Mouse (Mus musculus) fibroblast of lung, adult 2 months (primary cell): ENCODE data around the gene Vtn.

Experiments
- DNase-seq: peaks from one replicate; pipeline ENCODE4 v3.0.0-alpha.2; 2011; ENCODE audit warnings: low read depth

Gene Vtn

DNA sequence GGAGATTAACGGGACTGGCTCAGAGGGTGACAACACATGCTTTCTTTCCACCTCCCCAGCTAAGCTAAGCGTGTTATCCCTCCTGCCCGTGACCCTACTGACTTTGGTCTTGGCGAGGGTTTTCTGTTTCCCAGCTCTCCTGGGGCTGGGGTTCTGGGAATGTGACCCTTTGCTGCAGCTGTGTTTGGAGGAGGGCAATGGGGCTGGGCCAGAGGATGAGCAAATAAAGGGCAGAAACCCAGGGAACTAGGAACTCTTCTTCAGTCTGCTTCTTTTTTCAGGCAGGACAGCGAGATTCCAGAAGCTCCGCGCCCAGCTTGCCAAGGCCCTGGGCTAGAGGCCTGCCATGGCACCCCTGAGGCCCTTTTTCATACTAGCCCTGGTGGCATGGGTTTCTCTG, at the start of gene Vtn:
Gene Vtn, plus strand, starts transcription at position 88 of the 400 bp plus-strand sequence.
- no peak for DNase-seq

DNA sequence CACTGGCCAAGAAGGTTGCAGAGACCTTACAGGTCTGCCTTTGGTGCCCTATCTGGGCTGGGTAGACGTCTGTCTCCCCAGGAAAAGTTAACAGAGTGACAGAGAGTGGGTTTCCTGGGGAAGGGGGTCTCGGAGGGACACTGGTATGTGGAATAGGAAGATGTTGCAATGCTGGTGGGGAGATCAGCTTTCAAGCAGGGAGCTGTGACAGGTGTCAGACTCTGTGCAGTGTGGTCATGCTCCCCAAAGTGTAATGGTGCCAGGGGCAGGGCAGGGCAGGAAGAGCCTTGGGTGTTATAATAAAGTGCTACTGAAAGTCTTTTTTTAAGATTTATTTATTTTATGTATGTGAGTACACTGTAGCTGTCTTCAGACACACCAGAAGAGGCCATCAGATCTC, 48.6 kb upstream of the Vtn start:
- DNase-seq, result no peak

DNA sequence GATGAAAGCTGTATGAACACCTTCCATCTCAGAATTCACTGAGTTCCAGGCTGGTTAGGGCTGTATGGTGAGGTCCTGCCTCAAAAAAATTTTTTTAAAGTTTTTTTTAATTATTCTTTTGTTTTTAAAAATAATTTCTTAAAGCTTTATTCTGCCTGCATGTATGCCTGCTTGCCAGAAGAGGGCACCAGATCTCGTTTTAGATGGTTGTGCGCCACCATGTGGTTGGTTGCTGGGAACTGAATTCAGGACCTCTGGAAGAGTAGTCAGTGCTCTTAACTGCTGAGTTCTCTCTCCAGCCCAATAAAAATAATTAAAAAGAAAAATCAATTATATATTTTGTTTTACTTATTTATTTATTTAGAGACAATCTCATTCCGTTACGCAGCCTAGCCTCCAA, 45.2 kb upstream of the Vtn start:
- DNase-seq, result peak; percentile 26

- no peak for DNase-seq
These were observed 44.6 kb upstream of the Vtn start for GRCm38 (mm10) chr11:78454276-78454675.

GRCm38 (mm10) chr11:78455308-78455707, 43.6 kb upstream of the Vtn start:
- no peak for DNase-seq

DNA sequence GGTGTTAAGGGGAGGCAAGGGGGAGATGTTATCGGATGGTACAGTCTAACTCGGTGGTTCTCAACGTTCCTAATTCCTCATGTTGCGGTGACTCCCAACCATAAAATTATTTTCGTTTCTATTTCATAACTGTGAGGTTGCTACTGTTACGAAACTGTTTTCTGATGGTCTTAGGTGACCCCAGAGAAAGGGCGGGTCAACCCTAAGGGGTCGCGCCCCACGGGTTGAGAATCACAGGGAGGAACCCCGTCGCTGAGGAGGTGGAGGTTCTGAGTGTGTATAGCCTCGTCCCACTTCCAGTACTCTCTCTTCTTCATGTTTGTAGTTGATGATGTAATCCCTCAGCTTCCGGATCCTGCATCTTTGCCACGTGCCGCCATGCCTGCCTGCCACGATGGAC, 40.2 kb upstream of the Vtn start:
- DNase-seq, result no peak

DNA sequence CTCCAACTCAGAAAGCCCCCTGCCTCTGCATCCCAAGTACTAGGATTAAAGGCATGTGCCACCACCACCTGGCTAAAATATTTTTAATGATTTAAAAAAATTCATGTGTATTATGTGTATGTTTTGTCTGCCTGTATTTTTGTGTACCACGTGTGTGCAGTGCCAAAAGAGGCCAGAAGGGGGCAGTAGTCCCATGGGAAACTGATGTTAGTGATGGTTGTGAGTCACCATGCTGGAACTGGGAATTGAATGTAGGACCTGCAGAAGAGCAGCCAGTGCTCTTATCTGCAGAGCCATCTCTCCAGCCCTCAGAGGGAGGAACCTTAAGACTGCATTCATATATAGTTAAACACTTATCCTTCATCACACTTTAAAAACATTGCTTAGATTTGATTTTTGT, 37.0 kb upstream of the Vtn start:
- DNase-seq, result no peak

DNA sequence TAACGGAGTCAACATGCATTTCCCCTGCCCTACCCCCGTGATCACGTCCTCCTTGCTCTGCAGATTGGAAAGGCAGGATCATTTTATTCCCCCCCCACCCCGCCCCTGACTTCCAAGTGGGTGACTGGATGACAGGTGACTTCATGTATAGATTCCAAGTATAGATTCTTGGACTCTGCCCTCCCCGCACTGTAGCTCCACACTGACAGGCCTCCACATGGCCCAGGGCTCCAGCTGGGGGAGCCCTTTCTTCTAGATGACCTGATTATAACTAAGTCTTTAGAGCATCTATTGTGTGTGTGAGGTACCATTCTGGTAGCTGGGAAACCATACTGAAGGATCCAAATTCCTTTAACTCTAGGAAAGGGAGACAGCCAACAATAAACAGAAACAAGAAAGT, 36.2 kb upstream of the Vtn start:
- DNase-seq, result no peak

DNA sequence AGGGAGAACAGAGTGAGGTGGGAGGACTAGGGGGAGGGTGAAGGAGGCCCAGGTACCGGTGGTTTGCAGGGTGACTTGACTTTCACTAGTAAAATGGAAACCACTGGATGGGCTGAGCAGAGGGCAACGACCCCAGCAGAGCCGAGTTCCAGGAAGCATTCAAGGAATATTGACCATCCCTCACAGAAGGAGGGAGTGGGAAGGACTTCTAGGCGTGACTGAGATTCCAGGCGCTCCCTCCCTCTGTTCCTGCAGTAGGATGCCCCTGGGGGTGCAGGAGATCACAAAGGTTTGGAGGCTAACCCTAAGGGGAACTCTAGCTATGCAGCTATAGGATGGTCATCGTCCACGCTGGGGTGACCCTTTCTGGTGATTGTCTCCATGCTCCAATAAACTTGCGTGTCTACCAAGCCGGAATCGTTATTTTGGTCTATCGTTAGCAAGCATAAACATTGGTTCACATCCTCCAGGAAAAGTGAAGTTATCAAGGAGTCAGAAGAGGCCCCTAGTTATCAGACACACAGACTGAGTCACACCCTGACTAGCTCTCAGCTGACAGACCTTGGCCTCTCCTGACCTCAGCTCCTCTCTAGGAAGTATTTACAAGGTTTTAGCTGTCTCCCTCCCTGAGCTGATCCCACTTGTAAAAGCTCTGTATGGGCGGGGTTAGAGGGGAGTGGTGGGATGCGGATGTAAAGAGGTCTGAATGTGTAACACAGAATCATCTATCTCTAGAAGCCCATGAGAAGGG, 35.4 kb upstream of the Vtn start:
- DNase-seq, result no peak

DNA sequence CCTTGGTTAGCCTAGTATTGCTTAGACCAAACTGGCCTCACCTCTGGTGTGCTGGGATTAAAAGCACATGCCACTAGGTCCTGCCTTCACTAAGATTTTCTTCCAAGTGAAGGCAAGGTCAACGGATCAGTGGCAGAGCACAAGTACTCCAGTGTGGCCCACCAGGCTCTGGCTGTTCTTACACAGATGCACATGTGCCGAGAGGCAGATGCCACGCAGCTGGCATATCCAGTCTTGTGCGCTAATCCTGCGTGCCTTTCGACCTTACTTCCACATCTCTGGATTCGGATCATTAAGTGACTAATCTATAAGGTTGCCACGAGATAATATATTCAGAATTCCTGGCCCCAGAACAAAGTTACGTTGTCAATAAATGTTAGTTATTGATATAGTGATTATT, 33.8 kb upstream of the Vtn start:
- DNase-seq, result no peak

GRCm38 (mm10) chr11:78465568-78466180, 33.2 kb upstream of the Vtn start, which contains the start of gene Slc46a1:
Slc46a1 (plus strand) TSS chr11:78465697.
- DNase-seq, result peak; percentile 69

GRCm38 (mm10) chr11:78466242-78466912, 32.5 kb upstream of the Vtn start:
- no peak for DNase-seq

DNA sequence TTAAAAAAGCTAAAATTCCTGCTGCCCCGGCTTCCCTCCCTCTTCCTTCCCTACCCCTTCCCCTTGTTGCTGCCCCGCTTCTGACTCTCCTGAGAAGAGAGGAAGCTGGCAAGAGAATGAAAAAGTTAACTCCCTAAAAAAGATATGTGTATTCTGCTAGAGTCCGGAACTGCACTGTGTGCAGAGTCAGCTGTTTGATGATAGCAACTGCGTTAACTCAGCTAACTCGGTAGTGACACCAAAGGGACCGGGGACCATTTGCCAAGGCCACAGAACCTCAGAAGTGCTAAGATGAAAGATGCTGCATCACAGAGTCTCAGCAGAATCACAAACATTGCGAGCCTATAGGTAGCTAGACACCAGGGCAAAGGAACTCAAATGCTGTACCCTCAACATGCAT, 31.4 kb upstream of the Vtn start:
- no peak for DNase-seq

- DNase-seq, result no peak
These were observed 31.0 kb upstream of the Vtn start for GRCm38 (mm10) chr11:78467932-78468331.

DNA sequence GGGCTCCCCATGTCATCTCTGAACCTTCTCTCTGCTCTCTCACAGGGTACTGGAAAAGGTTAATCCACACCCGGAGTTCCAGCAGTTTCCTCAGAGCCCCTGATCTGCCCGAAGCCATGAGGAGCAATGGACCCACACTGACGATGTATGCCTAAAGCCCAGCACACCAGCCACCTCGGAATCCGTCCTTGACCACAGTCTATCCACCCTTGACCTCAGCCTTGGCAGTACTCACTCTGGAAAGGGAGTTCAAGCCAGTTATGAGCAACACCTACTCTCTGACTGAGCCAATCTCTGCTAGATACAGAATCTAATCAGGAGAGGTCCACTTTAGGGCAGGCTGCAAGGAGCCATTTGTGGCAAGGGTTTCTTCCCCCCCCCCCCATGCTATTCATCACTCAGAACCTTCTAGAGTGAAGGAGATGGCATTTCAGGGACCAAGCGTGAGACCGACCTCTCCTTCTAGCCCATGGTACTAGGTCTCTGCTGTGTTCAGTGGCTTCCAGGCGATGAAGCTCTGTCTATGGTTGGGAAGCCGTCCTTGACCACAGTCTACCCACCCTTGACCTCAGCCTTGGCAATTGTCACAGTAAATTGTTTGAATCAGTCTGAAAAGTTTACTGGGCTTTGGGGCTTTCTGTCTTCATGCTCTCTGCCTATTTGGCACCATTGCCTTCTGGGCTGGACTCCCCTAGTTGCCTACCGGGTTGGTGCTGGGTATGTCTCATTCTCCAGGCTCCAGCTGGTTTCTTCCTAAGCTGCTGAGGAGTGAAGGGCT, 27.4 kb upstream of the Vtn start:
- no peak for DNase-seq

DNA sequence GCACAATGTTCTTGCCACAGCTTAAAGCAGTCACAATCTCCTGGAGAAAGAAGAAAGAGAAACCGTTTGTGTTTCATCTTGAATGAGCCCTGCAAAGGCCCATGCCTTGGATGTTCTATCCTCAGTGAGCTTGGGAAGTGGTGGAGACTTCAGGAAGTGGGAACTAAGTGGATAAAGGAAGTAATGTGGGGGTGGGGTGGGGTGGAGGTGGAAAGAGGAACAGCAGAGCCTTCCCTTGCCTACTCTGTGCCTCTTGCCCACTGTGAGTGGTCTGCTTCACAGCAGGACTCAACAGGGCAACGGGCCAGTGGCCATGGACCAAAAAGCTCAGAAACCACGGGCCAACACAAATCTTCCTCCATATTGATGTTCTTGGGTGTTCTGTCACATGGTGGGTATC, 23.6 kb upstream of the Vtn start:
- no peak for DNase-seq

- no peak for DNase-seq
These were observed 15.3 kb upstream of the Vtn start for GRCm38 (mm10) chr11:78483639-78484038.

GRCm38 (mm10) chr11:78488168-78488567, 10.7 kb upstream of the Vtn start:
- no peak for DNase-seq

DNA sequence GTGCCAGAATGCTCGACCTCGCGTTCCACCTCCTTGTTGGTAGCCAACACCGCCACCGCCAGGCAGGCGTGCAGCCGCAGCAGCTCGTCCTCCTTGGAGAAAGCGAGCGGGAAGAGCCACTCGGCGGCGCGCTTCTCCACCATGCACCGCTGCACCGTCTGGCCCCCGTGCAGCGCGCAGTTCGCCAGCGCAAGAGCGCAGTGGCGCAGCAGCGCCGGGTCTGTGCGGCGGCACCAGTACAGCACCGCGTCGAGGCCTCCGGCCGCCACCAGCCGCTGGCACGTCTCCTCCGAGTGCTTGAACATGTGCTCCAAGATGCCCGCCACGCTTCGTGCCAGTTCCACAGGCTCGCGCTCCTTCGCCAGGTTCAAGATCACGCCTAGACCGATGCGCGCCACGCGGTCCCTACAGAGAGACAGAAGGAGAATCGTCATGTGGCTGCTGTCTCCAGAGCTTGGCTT, 8.1 kb upstream of the Vtn start:
- no peak for DNase-seq

DNA sequence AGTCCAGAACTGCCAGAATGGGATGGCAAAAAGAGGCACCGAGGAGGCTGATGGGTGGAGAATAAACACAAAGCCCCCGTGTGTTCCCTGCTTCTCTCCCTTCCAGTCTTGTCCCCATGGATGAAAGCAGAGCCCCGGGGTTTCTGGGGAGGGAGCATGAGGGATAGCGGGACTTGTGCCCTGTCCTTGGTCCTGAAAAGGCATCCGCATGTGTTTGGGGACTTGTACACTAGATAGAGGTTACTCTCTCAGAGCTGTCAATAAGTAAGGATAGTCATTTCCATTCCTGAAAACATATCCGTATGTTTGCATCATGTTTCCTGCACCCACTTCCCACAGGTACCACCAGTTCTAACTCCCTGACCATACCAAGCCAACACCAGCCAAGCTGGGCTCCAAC, 3.0 kb upstream of the Vtn start:
- DNase-seq, result no peak

DNA sequence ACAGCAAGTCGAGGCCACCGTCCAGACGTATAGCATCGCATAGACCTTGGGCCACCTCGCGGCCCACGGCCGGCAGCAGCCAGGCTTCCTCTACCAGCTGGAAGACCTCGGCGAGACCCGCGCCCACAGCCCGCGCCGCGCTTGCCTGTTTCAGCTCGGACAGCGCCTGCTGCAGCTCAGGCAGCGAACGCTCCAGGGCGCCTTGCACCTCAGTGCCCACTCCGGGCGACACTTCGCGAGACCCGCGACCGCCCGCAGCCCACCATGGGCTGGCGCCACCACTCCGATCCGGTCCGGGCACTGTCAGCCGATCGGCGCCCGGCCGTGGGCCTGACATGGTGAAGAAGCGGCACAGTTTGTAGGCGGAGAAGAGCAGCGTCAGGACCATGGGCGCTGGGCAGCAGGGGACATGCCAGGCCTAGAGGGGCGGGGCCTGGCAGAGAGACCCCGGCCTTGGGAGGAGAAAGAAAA, 1.8 kb upstream of the Vtn start:
- no peak for DNase-seq
